15 mouse cellular contexts compared by ENCODE assay signal in genomic region chr5:32035721-32036320, GRCm38 (mm10).
DNase-seq lines count a peak whose midpoint lies in the region; ATAC-seq and TF ChIP-seq lines count a peak whose summit lies in the region.
"Had no signal": no experiment of that assay in that cellular context is flagged by ENCODE, and none has a peak within 500 bp of the region (broad histone marks: within the 10 kb centered on the region; RNA-seq: fewer than 3 reads in every experiment).

No protein-coding gene starts in this region.

- H3K4me2 ChIP-seq in lung, postnatal 0 days (replicated peaks; ENCODE audit: low read depth, low read length): no peak overlapping the region
- H3K4me2 ChIP-seq in stomach, embryonic 15.5 days: no peak overlapping the region
- H3K4me2 ChIP-seq in hindbrain, embryonic 16.5 days (ENCODE audit: low read length): no peak overlapping the region
- H3K4me2 ChIP-seq: heart, embryonic 15.5 days had no signal

- WGBS in lung, postnatal 0 days: 42% methylated on average over 7 of the region's 7 CpGs
- WGBS in stomach, embryonic 15.5 days: 52% methylated on average over 7 of the region's 7 CpGs
- WGBS in hindbrain, embryonic 16.5 days: 82% methylated on average over 7 of the region's 7 CpGs
- WGBS in heart, embryonic 10.5 days: 63% methylated on average over 7 of the region's 7 CpGs

- peak; percentile 81 for ATAC-seq in lung, postnatal 0 days
- ATAC-seq in stomach, embryonic 15.5 days (ENCODE audit: insufficient read depth, low FRiP score, low read depth): no peak
- ATAC-seq in hindbrain, embryonic 16.5 days: no peak
- ATAC-seq: activated CD4-positive, CD25-positive, alpha-beta regulatory T cell, adult 4 months; forebrain, postnatal 0 days had no signal

- H3K4me3 ChIP-seq in gastrocnemius, adult 2 months: no peak overlapping the region
- no peak overlapping the region for H3K4me3 ChIP-seq in lung, postnatal 0 days (ENCODE audit: low read depth, low read length)
- no peak overlapping the region for H3K4me3 ChIP-seq in stomach, embryonic 15.5 days (replicated peaks)
- no peak overlapping the region for H3K4me3 ChIP-seq in hindbrain, embryonic 16.5 days (ENCODE audit: low read length)
- no peak overlapping the region for H3K4me3 ChIP-seq in heart, embryonic 10.5 days
- H3K4me3 ChIP-seq: heart, embryonic 15.5 days had no signal

- H3K4me1 ChIP-seq in lung, postnatal 0 days (ENCODE audit: insufficient read depth, low read depth, low read length): no peaks in the 10 kb centered on the region
- H3K4me1 ChIP-seq in stomach, embryonic 15.5 days: no peaks in the 10 kb centered on the region
- H3K4me1 ChIP-seq in hindbrain, embryonic 16.5 days (ENCODE audit: control insufficient read depth, insufficient read depth, low read depth, low read length): no peaks in the 10 kb centered on the region
- H3K4me1 ChIP-seq in heart, embryonic 10.5 days: peaks cover 27% of the 10 kb centered on the region

- no peaks in the 10 kb centered on the region for H3K9me3 ChIP-seq in lung, postnatal 0 days (ENCODE audit: low read length)
- H3K9me3 ChIP-seq in stomach, embryonic 15.5 days: no peaks in the 10 kb centered on the region
- no peaks in the 10 kb centered on the region for H3K9me3 ChIP-seq in hindbrain, embryonic 16.5 days (ENCODE audit: control insufficient read depth, low read length)
- no peaks in the 10 kb centered on the region for H3K9me3 ChIP-seq in heart, embryonic 10.5 days
- H3K9me3 ChIP-seq: heart, embryonic 15.5 days had no signal

- no peaks in the 10 kb centered on the region for H3K36me3 ChIP-seq in lung, postnatal 0 days (ENCODE audit: insufficient read depth, low read length)
- H3K36me3 ChIP-seq in stomach, embryonic 15.5 days: no peaks in the 10 kb centered on the region
- H3K36me3 ChIP-seq in hindbrain, embryonic 16.5 days (ENCODE audit: control insufficient read depth, insufficient read depth, low read length): no peaks in the 10 kb centered on the region
- H3K36me3 ChIP-seq in heart, embryonic 10.5 days: no peaks in the 10 kb centered on the region
- H3K36me3 ChIP-seq: heart, embryonic 15.5 days had no signal

- H3K27me3 ChIP-seq in lung, postnatal 0 days (replicated peaks; ENCODE audit: insufficient read depth, low read length): no peaks in the 10 kb centered on the region
- no peaks in the 10 kb centered on the region for H3K27me3 ChIP-seq in stomach, embryonic 15.5 days (replicated peaks)
- no peaks in the 10 kb centered on the region for H3K27me3 ChIP-seq in hindbrain, embryonic 16.5 days (replicated peaks; ENCODE audit: control insufficient read depth, insufficient read depth, low read length)
- no peaks in the 10 kb centered on the region for H3K27me3 ChIP-seq in heart, embryonic 10.5 days (ENCODE audit: insufficient read depth, poor library complexity, severe bottlenecking)
- H3K27me3 ChIP-seq: CH12.LX; heart, embryonic 15.5 days had no signal

- no peak for DNase-seq in gastrocnemius, adult 2 months
- DNase-seq in gastrocnemius, postnatal 25 days: no peak
- peak; percentile 85 for DNase-seq in lung, postnatal 0 days (ENCODE audit: low spot score)
- DNase-seq in lung, postnatal 10 days: no peak
- DNase-seq in layer of hippocampus, postnatal 36 days: peak; percentile 9 to 14
- no peak for DNase-seq in heart, embryonic 10.5 days (ENCODE audit: low spot score)
- DNase-seq: cerebellum, adult 11 months; forebrain, postnatal 0 days; kidney, adult 18-20 months had no signal

- no peak for TF ChIP-seq CTCF in gastrocnemius, adult 2 months (IDR thresholded peaks at IDR 0.05)
- no peak for TF ChIP-seq CTCF in lung, postnatal 0 days (IDR thresholded peaks at IDR 0.05)

- H3K27ac ChIP-seq in gastrocnemius, adult 2 months: peak overlapping the region; percentile 61
- H3K27ac ChIP-seq in lung, postnatal 0 days (ENCODE audit: low read length): peak overlapping the region; percentile 51; the same call in 1 of the 2 replicates
- 0 out of 2 replicates have a peak overlapping the region, but pooled peaks have one; percentile 3 for H3K27ac ChIP-seq in stomach, embryonic 15.5 days
- H3K27ac ChIP-seq in hindbrain, embryonic 16.5 days (ENCODE audit: low read depth, low read length): no peak overlapping the region
- H3K27ac ChIP-seq in heart, embryonic 10.5 days: no peak overlapping the region
- H3K27ac ChIP-seq: heart, embryonic 15.5 days; macrophage had no signal

- no peak overlapping the region for H3K9ac ChIP-seq in lung, postnatal 0 days (replicated peaks; ENCODE audit: low read depth)
- no peak overlapping the region for H3K9ac ChIP-seq in stomach, embryonic 15.5 days
- no peak overlapping the region for H3K9ac ChIP-seq in hindbrain, embryonic 16.5 days (ENCODE audit: low read depth, low read length)
- H3K9ac ChIP-seq: forebrain, postnatal 0 days; heart, embryonic 15.5 days had no signal

- intact Hi-C loops in gastrocnemius, adult 2 months (cut with DNase I): no loop called here

- TF ChIP-seq EP300 in lung, postnatal 0 days (IDR thresholded peaks at IDR 0.05): peak; percentile 82

Comparison
In these comparisons a context has a peak if more than half of its experiments do, and no peak if none do; other contexts are left out.
1. DNase-seq: peak in lung, postnatal 0 days (single experiment) and layer of hippocampus, postnatal 36 days (2 of 2); none in gastrocnemius, adult 2 months (single experiment), gastrocnemius, postnatal 25 days (single experiment), lung, postnatal 10 days (single experiment) and heart, embryonic 10.5 days (single experiment).
2. H3K27ac ChIP-seq: peak in gastrocnemius, adult 2 months (single experiment), lung, postnatal 0 days (single experiment) and stomach, embryonic 15.5 days (single experiment); none in hindbrain, embryonic 16.5 days (single experiment) and heart, embryonic 10.5 days (single experiment).